Mouse (Mus musculus) heart, embryonic 12.5 days (tissue): Measurements from ENCODE around the gene Cep126. TPM values are rescaled to one million over a fixed set of nuclear protein-coding genes. Genes with fewer than 3 reads are reported as not detected.

Experiments used
- ATAC-seq: fragments of 200-750 bp; cut with Nextera tagmentation; 2 replicates; pipeline ENCODE4 v1.8.0; 2017; ENCODE audit warnings: moderate TSS enrichment, moderate library complexity; ENCODE audit not compliant: insufficient number of reproducible peaks, low FRiP score
- H3K27ac ChIP-seq: fragments of 300-500 bp; sonication (generic); 2 replicates; pipeline ENCODE4 v1.5.1; 2016; ENCODE audit warnings: mild to moderate bottlenecking, moderate library complexity; ENCODE audit not compliant: poor library complexity, severe bottlenecking
- H3K27me3 ChIP-seq: fragments of 300-500 bp; sonication (generic); replicated peaks from 2 replicates; pipeline ENCODE4 v1.6.1; 2016; ENCODE audit warnings: mild to moderate bottlenecking, moderate library complexity
- H3K36me3 ChIP-seq: fragments of 300-500 bp; sonication (generic); 2 replicates; pipeline ENCODE4 v1.6.1; 2016; ENCODE audit warnings: mild to moderate bottlenecking, moderate library complexity
- H3K4me1 ChIP-seq: fragments of 300-500 bp; sonication (generic); replicated peaks from 2 replicates; pipeline ENCODE4 v1.6.1; 2016; ENCODE audit warnings: mild to moderate bottlenecking
- H3K4me2 ChIP-seq: fragments of 300-500 bp; sonication (generic); 2 replicates; pipeline ENCODE4 v1.6.1; 2016; ENCODE audit warnings: mild to moderate bottlenecking, moderate library complexity
- H3K4me3 ChIP-seq: fragments of 300-500 bp; sonication (generic); 2 replicates; pipeline ENCODE4 v1.5.1; 2016; ENCODE audit warnings: mild to moderate bottlenecking
- H3K9ac ChIP-seq: fragments of 300-500 bp; sonication (generic); 2 replicates; pipeline ENCODE4 v1.6.1; 2016; ENCODE audit warnings: mild to moderate bottlenecking, moderate library complexity
- H3K9me3 ChIP-seq: fragments of 300-500 bp; sonication (generic); replicated peaks from 2 replicates; pipeline ENCODE4 v1.6.1; 2016; ENCODE audit warnings: mild to moderate bottlenecking, moderate library complexity
- WGBS: fragments of 180-500 bp; shearing (Covaris S2); methylation state at CpG from one replicate; pipeline ENCODE4 v1.1.7; 2016; 5-methylcytosine and 5-hydroxymethylcytosine counted together
- polyA plus RNA-seq: library from polyadenylated mRNA; unstranded; fragments of >200 nt; fragmentation: Nextera tagmentation; extraction: Ambion mirVana; gene quantifications from 2 replicates; pipeline ENCODE4 v1.2.1, GENCODE M21; 2016

The Cep126 gene
- polyA plus RNA-seq, 1 experiment from 2014 or later: 3.0 TPM

DNA sequence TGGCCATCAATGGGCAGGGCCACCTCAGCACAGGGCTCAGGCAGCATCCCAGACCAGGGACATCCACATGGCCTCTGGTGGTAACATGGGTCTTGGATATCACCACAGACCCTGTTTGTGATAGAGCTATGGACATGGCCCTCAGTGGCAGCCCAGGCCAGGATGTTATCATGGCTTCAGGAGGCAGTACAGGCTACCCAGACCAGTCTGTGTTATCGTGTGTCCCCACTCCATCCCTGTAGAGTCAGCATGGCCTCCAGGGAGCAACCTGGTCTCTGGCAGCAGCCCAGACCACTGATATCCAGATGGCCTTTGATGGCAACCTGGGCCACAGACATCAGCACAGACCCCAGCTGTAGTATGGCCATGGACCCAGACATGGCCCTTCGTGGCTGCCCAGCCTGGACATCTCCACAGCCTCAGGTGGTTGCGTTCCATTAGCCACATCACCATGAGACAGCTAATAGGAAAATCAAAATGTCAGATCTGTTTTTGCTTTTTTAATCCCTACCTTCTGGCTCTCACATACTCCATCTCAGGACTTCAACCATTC, 60.8 kb downstream of the Cep126 start:
- no peak overlapping the region for H3K4me3 ChIP-seq
- no peak overlapping the region for H3K27ac ChIP-seq
- no peak overlapping the region for H3K9ac ChIP-seq
- 86% methylated on average over 3 of the region's 3 CpGs for WGBS
- ATAC-seq: no peak
- H3K4me2 ChIP-seq: no peak overlapping the region
- H3K27me3 ChIP-seq: no peaks in the 10 kb centered on the region
- H3K9me3 ChIP-seq: no peaks in the 10 kb centered on the region
- H3K36me3 ChIP-seq: 0 out of 2 replicates have a peak, but pooled peaks cover 3% of the 10 kb centered on the region
- H3K4me1 ChIP-seq: no peaks in the 10 kb centered on the region

- no peak overlapping the region for H3K4me3 ChIP-seq
- 58% methylated on average over 3 of the region's 3 CpGs for WGBS
- ATAC-seq: no peak
- H3K27me3 ChIP-seq: no peaks in the 10 kb centered on the region
- H3K4me2 ChIP-seq: no peak overlapping the region
- H3K9ac ChIP-seq: no peak overlapping the region
- H3K36me3 ChIP-seq: no peaks in the 10 kb centered on the region
- no peak overlapping the region for H3K27ac ChIP-seq
- H3K9me3 ChIP-seq: peaks cover 1% of the 10 kb centered on the region; the same call in 1 of the 2 replicates
- 0 out of 2 replicates have a peak, but pooled peaks cover 2% of the 10 kb centered on the region for H3K4me1 ChIP-seq
Observed at GRCm38 (mm10) chr9:8059636-8060035, 74.5 kb downstream of the Cep126 start.

GRCm38 (mm10) chr9:8054831-8055230, 79.3 kb downstream of the Cep126 start:
- no peak for ATAC-seq
- H3K36me3 ChIP-seq: no peaks in the 10 kb centered on the region
- 8% methylated on average over 1 of the region's 1 CpGs for WGBS
- no peaks in the 10 kb centered on the region for H3K27me3 ChIP-seq
- 0 out of 2 replicates have a peak, but pooled peaks cover 3% of the 10 kb centered on the region for H3K4me1 ChIP-seq
- no peaks in the 10 kb centered on the region for H3K9me3 ChIP-seq
- no peak overlapping the region for H3K27ac ChIP-seq
- H3K9ac ChIP-seq: no peak overlapping the region
- H3K4me3 ChIP-seq: no peak overlapping the region
- H3K4me2 ChIP-seq: no peak overlapping the region

DNA sequence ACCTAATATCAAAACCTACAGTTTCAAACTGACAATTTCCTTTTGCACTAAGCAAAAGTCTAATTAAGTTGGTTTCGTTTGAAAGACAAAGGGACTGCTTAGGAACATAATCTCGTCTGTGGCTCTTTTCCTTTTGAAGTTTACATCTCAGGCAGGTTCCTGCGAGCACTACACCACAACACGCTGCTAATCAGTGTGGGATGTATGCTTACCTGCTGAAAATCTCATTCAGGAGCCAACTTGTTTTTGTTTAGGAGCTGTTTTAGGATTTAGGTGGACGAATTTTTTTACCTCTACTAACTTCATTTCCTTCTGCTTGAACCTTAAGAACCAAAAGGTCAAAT, 91.1 kb downstream of the Cep126 start:
- 15% methylated on average over 5 of the region's 5 CpGs for WGBS
- Histone ChIP-seq H3K9me3 (no peaks in the 10 kb centered on the region), H3K36me3 (no peaks in the 10 kb centered on the region), H3K4me1 (peaks cover 4% of the 10 kb centered on the region), H3K27ac (peak overlapping the region; percentile 44), H3K27me3 (no peaks in the 10 kb centered on the region), H3K9ac (no peak overlapping the region), H3K4me3 (peak overlapping the region; percentile 74), H3K4me2 (peak overlapping the region; percentile 76)
- ATAC-seq: peak; percentile 37; the same call in 1 of the 2 replicates

- no peaks in the 10 kb centered on the region for H3K27me3 ChIP-seq
- ATAC-seq: peak; percentile 96
- H3K4me3 ChIP-seq: peak within 1 kb of the TSS; percentile 74
- H3K36me3 ChIP-seq: no peaks in the 10 kb centered on the region
- H3K9me3 ChIP-seq: no peaks in the 10 kb centered on the region
- peaks cover 4% of the 10 kb centered on the region for H3K4me1 ChIP-seq
- peak within 1 kb of the TSS; percentile 75 for H3K9ac ChIP-seq
- peak within 1 kb of the TSS; percentile 76 for H3K4me2 ChIP-seq
- under 1% methylated on average over 39 of the region's 39 CpGs for WGBS
- H3K27ac ChIP-seq: peak within 1 kb of the TSS; percentile 74
Observed at GRCm38 (mm10) chr9:8042338-8043043, 91.6 kb downstream of the Cep126 start, which contains the start of gene Cfap300. TSS of gene Cfap300 (minus strand) at chr9:8042823.

GRCm38 (mm10) chr9:8035546-8035945, 98.5 kb downstream of the Cep126 start:
- H3K27me3 ChIP-seq: no peaks in the 10 kb centered on the region
- H3K36me3 ChIP-seq: no peaks in the 10 kb centered on the region
- peak; percentile 55; the same call in 1 of the 2 replicates for ATAC-seq
- H3K4me1 ChIP-seq: peaks cover 6% of the 10 kb centered on the region; the same call in 1 of the 2 replicates
- WGBS: 17% methylated on average over 7 of the region's 7 CpGs
- H3K4me2 ChIP-seq: peak overlapping the region; percentile 43
- H3K9ac ChIP-seq: no peak overlapping the region
- H3K9me3 ChIP-seq: no peaks in the 10 kb centered on the region
- no peak overlapping the region for H3K27ac ChIP-seq
- no peak overlapping the region for H3K4me3 ChIP-seq

- H3K4me3 ChIP-seq: no peak overlapping the region
- H3K9ac ChIP-seq: no peak overlapping the region
- H3K9me3 ChIP-seq: no peaks in the 10 kb centered on the region
- no peak overlapping the region for H3K27ac ChIP-seq
- no peak for ATAC-seq
- H3K4me2 ChIP-seq: no peak overlapping the region
- no peaks in the 10 kb centered on the region for H3K27me3 ChIP-seq
- WGBS: 46% methylated on average over 4 of the region's 4 CpGs
- no peaks in the 10 kb centered on the region for H3K36me3 ChIP-seq
- peaks cover 6% of the 10 kb centered on the region; the same call in 1 of the 2 replicates for H3K4me1 ChIP-seq
Observed at GRCm38 (mm10) chr9:8035091-8035490, 99.0 kb downstream of the Cep126 start.

GRCm38 (mm10) chr9:8034143-8034542, 100.0 kb downstream of the Cep126 start:
- Histone ChIP-seq H3K27ac (no peak overlapping the region), H3K4me3 (no peak overlapping the region), H3K36me3 (no peaks in the 10 kb centered on the region), H3K4me1 (peaks cover 6% of the 10 kb centered on the region; the same call in 1 of the 2 replicates), H3K27me3 (no peaks in the 10 kb centered on the region), H3K4me2 (no peak overlapping the region), H3K9me3 (no peaks in the 10 kb centered on the region), H3K9ac (no peak overlapping the region)
- 56% methylated on average over 1 of the region's 1 CpGs for WGBS
- no peak for ATAC-seq

GRCm38 (mm10) chr9:8032847-8033246, 101.2 kb downstream of the Cep126 start:
- 75% methylated on average over 5 of the region's 5 CpGs for WGBS
- peaks cover 6% of the 10 kb centered on the region; the same call in 1 of the 2 replicates for H3K4me1 ChIP-seq
- H3K4me2 ChIP-seq: no peak overlapping the region
- no peaks in the 10 kb centered on the region for H3K9me3 ChIP-seq
- no peak overlapping the region for H3K4me3 ChIP-seq
- no peaks in the 10 kb centered on the region for H3K27me3 ChIP-seq
- no peak overlapping the region for H3K9ac ChIP-seq
- H3K36me3 ChIP-seq: no peaks in the 10 kb centered on the region
- no peak for ATAC-seq
- H3K27ac ChIP-seq: no peak overlapping the region
